Mouse (Mus musculus) forebrain, embryonic 13.5 days (tissue): Measurements from ENCODE around the gene Srrm2. TPM values are rescaled to one million over a fixed set of nuclear protein-coding genes. Genes with fewer than 3 reads are reported as not detected.

ENCODE experiments used
- microRNA-seq: library from miRNA; unstranded; fragments of <30 nt; microRNA quantifications from one replicate; pipeline ENCODE4, GENCODE M21; 2016
- polyA plus RNA-seq: library from polyadenylated mRNA; unstranded; fragments of >200 nt; fragmentation: Nextera tagmentation; extraction: Ambion mirVana; gene quantifications from 2 replicates; pipeline ENCODE4 v1.2.1, GENCODE M21; 2015

Srrm2 gene
- polyA plus RNA-seq, 1 experiment from 2014 or later = 605 TPM

Small RNA genes within 50 kb of the gene (microRNA-seq; reads per million reads assigned to microRNA genes)
- not detected for gene Mir5125

Other genes with a start within 250 kb of the Srrm2 start
- gene Zfp213, start 226.3 kb upstream of the Srrm2 start, polyA plus RNA-seq = 20.7 and 22.4 TPM in 2 replicates
- gene Zfp13, start 191.0 kb upstream of the Srrm2 start, polyA plus RNA-seq = 21.2 and 26.8 TPM in 2 replicates
- 0.24 TPM in 1 of 2 replicates, not detected in the other for gene Zscan10, start 189.7 kb upstream of the Srrm2 start, polyA plus RNA-seq
- gene Mmp25, start 145.3 kb upstream of the Srrm2 start, polyA plus RNA-seq = 0.81 and 0.87 TPM in 2 replicates
- 0.14 and 0.35 TPM in 2 replicates for gene Bicdl2, start 130.0 kb upstream of the Srrm2 start, polyA plus RNA-seq
- gene Hcfc1r1, start 116.9 kb upstream of the Srrm2 start, polyA plus RNA-seq = 56.8 and 60.3 TPM in 2 replicates
- 45.3 and 47.4 TPM in 2 replicates for gene Thoc6, start 116.7 kb upstream of the Srrm2 start, polyA plus RNA-seq
- 3.8 and 5.5 TPM in 2 replicates for gene Tnfrsf12a, start 113.1 kb upstream of the Srrm2 start, polyA plus RNA-seq
- 0.30 and 0.50 TPM in 2 replicates for gene Cldn6, start 111.3 kb upstream of the Srrm2 start, polyA plus RNA-seq
- 2.0 and 3.3 TPM in 2 replicates for gene Cldn9, start 106.5 kb upstream of the Srrm2 start, polyA plus RNA-seq
- gene 1520401A03Rik, start 67.7 kb upstream of the Srrm2 start, polyA plus RNA-seq = not detected in 2 replicates
- 36.7 and 41.0 TPM in 2 replicates for gene Pkmyt1, start 64.2 kb upstream of the Srrm2 start, polyA plus RNA-seq
- 29.8 and 32.7 TPM in 2 replicates for gene Paqr4, start 49.7 kb upstream of the Srrm2 start, polyA plus RNA-seq
- gene Kremen2, start 44.7 kb upstream of the Srrm2 start, polyA plus RNA-seq = 0.24 and 0.37 TPM in 2 replicates
- 165 and 176 TPM in 2 replicates for gene Flywch1, start 18.9 kb upstream of the Srrm2 start, polyA plus RNA-seq
- gene Flywch2, start 4.5 kb upstream of the Srrm2 start, polyA plus RNA-seq = 34.3 and 40.1 TPM in 2 replicates
- gene Elob, start 38.6 kb downstream of the Srrm2 start, polyA plus RNA-seq = 1,249 and 1,327 TPM in 2 replicates
- gene Prss33, start 45.5 kb downstream of the Srrm2 start, polyA plus RNA-seq = not detected in 2 replicates
- gene Prss32, start 53.3 kb downstream of the Srrm2 start, polyA plus RNA-seq = not detected in 2 replicates
- gene Prss41, start 53.6 kb downstream of the Srrm2 start, polyA plus RNA-seq = 1.2 and 1.3 TPM in 2 replicates
- gene Prss21, start 77.5 kb downstream of the Srrm2 start, polyA plus RNA-seq = not detected in 2 replicates
- gene Dcpp1, start 90.3 kb downstream of the Srrm2 start, polyA plus RNA-seq = not detected in 2 replicates
- not detected in 2 replicates for gene Dcpp2, start 90.3 kb downstream of the Srrm2 start, polyA plus RNA-seq
- not detected in 2 replicates for gene Dcpp3, start 126.9 kb downstream of the Srrm2 start, polyA plus RNA-seq
- gene Sbp, start 151.1 kb downstream of the Srrm2 start, polyA plus RNA-seq = not detected in 2 replicates
- not detected in 2 replicates for gene Sbpl, start 164.7 kb downstream of the Srrm2 start, polyA plus RNA-seq
- not detected in 2 replicates for gene Prss30, start 190.0 kb downstream of the Srrm2 start, polyA plus RNA-seq
- gene Prss22, start 207.6 kb downstream of the Srrm2 start, polyA plus RNA-seq = not detected in 2 replicates
- gene Prss27, start 247.6 kb downstream of the Srrm2 start, polyA plus RNA-seq = 0.19 and 0.26 TPM in 2 replicates